Mouse (Mus musculus) embryonic facial prominence, embryonic 14.5 days (tissue): ENCODE results near the gene Dhrs3. TPM values are rescaled to one million over a fixed set of nuclear protein-coding genes. Genes with fewer than 3 reads are reported as not detected.
A peak's percentile ranks its signal among the peaks of the same experiment; 100 is the strongest.

Source experiments
- ATAC-seq: fragments of 200-750 bp; cut with Nextera tagmentation; 2 replicates; pipeline ENCODE4 v1.8.0; 2017; ENCODE audit warnings: low read depth, moderate number of reproducible peaks, moderate TSS enrichment
- DNase-seq: peaks from one replicate; pipeline ENCODE4 v3.0.0-alpha.2; 2015; ENCODE audit warnings: low spot score
- H3K27ac ChIP-seq: fragments of 300-500 bp; sonication (generic); replicated peaks from 2 replicates; pipeline ENCODE4 v1.5.1; 2014; ENCODE audit warnings: low read depth, mild to moderate bottlenecking, low read length, moderate library complexity
- H3K27me3 ChIP-seq: fragments of 300-500 bp; sonication (generic); replicated peaks from 2 replicates; pipeline ENCODE4 v1.6.1; 2014; ENCODE audit warnings: low read length; ENCODE audit not compliant: control insufficient read depth, insufficient read depth
- H3K36me3 ChIP-seq: fragments of 300-500 bp; sonication (generic); 2 replicates; pipeline ENCODE4 v1.6.1; 2014; ENCODE audit warnings: low read length, mixed read lengths; ENCODE audit not compliant: control insufficient read depth, insufficient read depth
- H3K4me1 ChIP-seq: fragments of 300-500 bp; sonication (generic); 2 replicates; pipeline ENCODE4 v1.6.1; 2014; ENCODE audit warnings: antibody characterized with exemption, low read length; ENCODE audit not compliant: control insufficient read depth, insufficient read depth
- H3K4me2 ChIP-seq: fragments of 300-500 bp; sonication (generic); 2 replicates; pipeline ENCODE4 v1.6.1; 2014; ENCODE audit warnings: low read depth, mild to moderate bottlenecking, low read length, moderate library complexity, mixed read lengths
- H3K4me3 ChIP-seq: fragments of 300-500 bp; sonication (generic); 2 replicates; pipeline ENCODE4 v1.5.1; 2014; ENCODE audit warnings: low read depth, mild to moderate bottlenecking, low read length
- H3K9ac ChIP-seq: fragments of 300-500 bp; sonication (generic); 2 replicates; pipeline ENCODE4 v1.6.1; 2014; ENCODE audit warnings: low read depth, mild to moderate bottlenecking, low read length, moderate library complexity, mixed read lengths
- H3K9me3 ChIP-seq: fragments of 300-500 bp; sonication (generic); 2 replicates; pipeline ENCODE4 v1.6.1; 2016; ENCODE audit warnings: low read length; ENCODE audit not compliant: control insufficient read depth
- WGBS: fragments of 180-500 bp; shearing (Covaris S2); extraction: QIAGEN DNeasy Blood & Tissue Kit; methylation state at CpG from one replicate; pipeline ENCODE4 v1.1.7; 2014; 5-methylcytosine and 5-hydroxymethylcytosine counted together
- polyA plus RNA-seq: library from polyadenylated mRNA; unstranded; fragments of >200 nt; fragmentation: Nextera tagmentation; extraction: Ambion mirVana; gene quantifications from 2 replicates; pipeline ENCODE4 v1.2.1, GENCODE M21; 2014

The Dhrs3 gene
- polyA plus RNA-seq, 1 experiment from 2014 or later = 67.4 TPM

- Histone ChIP-seq H3K4me3 (no peak overlapping the region), H3K27ac (no peak overlapping the region), H3K9ac (no peak overlapping the region), H3K4me1 (peaks cover 18% of the 10 kb centered on the region), H3K27me3 (no peaks in the 10 kb centered on the region), H3K36me3 (no peaks in the 10 kb centered on the region), H3K4me2 (no peak overlapping the region), H3K9me3 (no peaks in the 10 kb centered on the region)
- ATAC-seq (no peak), DNase-seq (no peak)
- WGBS = 83% methylated on average over 7 of the region's 7 CpGs
These were observed 59.2 kb downstream of the Dhrs3 start for GRCm38 (mm10) chr4:144951859-144952258.

- WGBS = 92% methylated on average over 1 of the region's 1 CpGs
- Histone ChIP-seq H3K4me1 (peaks cover 15% of the 10 kb centered on the region), H3K36me3 (no peaks in the 10 kb centered on the region), H3K9me3 (no peaks in the 10 kb centered on the region), H3K27ac (no peak overlapping the region), H3K9ac (no peak overlapping the region), H3K4me2 (no peak overlapping the region), H3K27me3 (no peaks in the 10 kb centered on the region), H3K4me3 (no peak overlapping the region)
- no peak for DNase-seq
- no peak for ATAC-seq
These were observed 60.8 kb downstream of the Dhrs3 start for GRCm38 (mm10) chr4:144953421-144953820.

GRCm38 (mm10) chr4:144955863-144956262 is 63.2 kb downstream of the Dhrs3 start:
- no peaks in the 10 kb centered on the region for H3K27me3 ChIP-seq
- no peaks in the 10 kb centered on the region for H3K36me3 ChIP-seq
- H3K27ac ChIP-seq = no peak overlapping the region
- DNase-seq (no peak), ATAC-seq (no peak)
- 83% methylated on average over 1 of the region's 1 CpGs for WGBS
- no peak overlapping the region for H3K4me3 ChIP-seq
- H3K9ac ChIP-seq = no peak overlapping the region
- no peaks in the 10 kb centered on the region for H3K9me3 ChIP-seq
- no peaks in the 10 kb centered on the region for H3K4me1 ChIP-seq
- no peak overlapping the region for H3K4me2 ChIP-seq

- Histone ChIP-seq H3K4me1 (no peaks in the 10 kb centered on the region), H3K27me3 (no peaks in the 10 kb centered on the region), H3K9me3 (no peaks in the 10 kb centered on the region), H3K27ac (no peak overlapping the region), H3K9ac (no peak overlapping the region), H3K36me3 (no peaks in the 10 kb centered on the region), H3K4me2 (no peak overlapping the region), H3K4me3 (no peak overlapping the region)
- no peak for DNase-seq
- no peak for ATAC-seq
- 73% methylated on average over 1 of the region's 1 CpGs for WGBS
These were observed 63.7 kb downstream of the Dhrs3 start for GRCm38 (mm10) chr4:144956293-144956692.

- 86% methylated on average over 4 of the region's 4 CpGs for WGBS
- H3K9ac ChIP-seq = no peak overlapping the region
- no peaks in the 10 kb centered on the region for H3K36me3 ChIP-seq
- H3K4me2 ChIP-seq = no peak overlapping the region
- no peaks in the 10 kb centered on the region for H3K9me3 ChIP-seq
- H3K27ac ChIP-seq = no peak overlapping the region
- DNase-seq = no peak
- no peak overlapping the region for H3K4me3 ChIP-seq
- ATAC-seq = no peak
- H3K4me1 ChIP-seq = no peaks in the 10 kb centered on the region
- no peaks in the 10 kb centered on the region for H3K27me3 ChIP-seq
These were observed 64.6 kb downstream of the Dhrs3 start for GRCm38 (mm10) chr4:144957186-144957585.

GRCm38 (mm10) chr4:144957721-144958120 is 65.1 kb downstream of the Dhrs3 start:
- H3K27ac ChIP-seq = no peak overlapping the region
- no peaks in the 10 kb centered on the region for H3K9me3 ChIP-seq
- no peak overlapping the region for H3K4me3 ChIP-seq
- no peaks in the 10 kb centered on the region for H3K36me3 ChIP-seq
- 77% methylated on average over 2 of the region's 2 CpGs for WGBS
- H3K4me2 ChIP-seq = no peak overlapping the region
- no peak for ATAC-seq
- H3K27me3 ChIP-seq = no peaks in the 10 kb centered on the region
- DNase-seq = no peak
- H3K4me1 ChIP-seq = no peaks in the 10 kb centered on the region
- no peak overlapping the region for H3K9ac ChIP-seq

GRCm38 (mm10) chr4:144960188-144960904 is 67.7 kb downstream of the Dhrs3 start:
- WGBS = 46% methylated on average over 8 of the region's 8 CpGs
- H3K9me3 ChIP-seq = no peaks in the 10 kb centered on the region
- DNase-seq (no peak), ATAC-seq (no peak)
- no peak overlapping the region for H3K4me2 ChIP-seq
- no peak overlapping the region for H3K9ac ChIP-seq
- H3K36me3 ChIP-seq = no peaks in the 10 kb centered on the region
- H3K27me3 ChIP-seq = no peaks in the 10 kb centered on the region
- H3K4me3 ChIP-seq = no peak overlapping the region
- H3K4me1 ChIP-seq = no peaks in the 10 kb centered on the region
- H3K27ac ChIP-seq = no peak overlapping the region

GRCm38 (mm10) chr4:144961232-144961631 is 68.6 kb downstream of the Dhrs3 start:
- H3K4me1 ChIP-seq = no peaks in the 10 kb centered on the region
- no peak overlapping the region for H3K4me3 ChIP-seq
- H3K9me3 ChIP-seq = no peaks in the 10 kb centered on the region
- no peaks in the 10 kb centered on the region for H3K27me3 ChIP-seq
- 90% methylated on average over 4 of the region's 4 CpGs for WGBS
- no peak overlapping the region for H3K9ac ChIP-seq
- no peaks in the 10 kb centered on the region for H3K36me3 ChIP-seq
- H3K4me2 ChIP-seq = no peak overlapping the region
- no peak overlapping the region for H3K27ac ChIP-seq
- peak; percentile 41; the same call in 1 of the 2 replicates for ATAC-seq
- peak; percentile 27 for DNase-seq

- Histone ChIP-seq H3K4me2 (no peak overlapping the region), H3K4me3 (no peak overlapping the region), H3K27ac (no peak overlapping the region), H3K27me3 (no peaks in the 10 kb centered on the region), H3K36me3 (no peaks in the 10 kb centered on the region), H3K9me3 (no peaks in the 10 kb centered on the region), H3K4me1 (no peaks in the 10 kb centered on the region), H3K9ac (no peak overlapping the region)
- DNase-seq (no peak), ATAC-seq (no peak)
- 80% methylated on average over 3 of the region's 3 CpGs for WGBS
These were observed 69.1 kb downstream of the Dhrs3 start for GRCm38 (mm10) chr4:144961696-144962095.
